Mouse (Mus musculus) cortical plate, adult 2 months (tissue): ENCODE data around the gene Ppp1r12c.

ENCODE experiments used
- CTCF ChIP-seq: fragments of 200-500 bp; IDR thresholded peaks from 2 replicates; pipeline ENCODE4 v1.5.1; 2011; ENCODE audit warnings: mild to moderate bottlenecking, control low read depth, low read length; ENCODE audit not compliant: insufficient read depth; ENCODE audit errors: extremely low read depth
- POLR2A ChIP-seq: fragments of 200-500 bp; IDR thresholded peaks from 2 replicates; pipeline ENCODE4 v1.6.1; 2011; ENCODE audit warnings: mild to moderate bottlenecking, low read length, control low read depth; ENCODE audit not compliant: insufficient read depth; ENCODE audit errors: extremely low read depth

DNA sequence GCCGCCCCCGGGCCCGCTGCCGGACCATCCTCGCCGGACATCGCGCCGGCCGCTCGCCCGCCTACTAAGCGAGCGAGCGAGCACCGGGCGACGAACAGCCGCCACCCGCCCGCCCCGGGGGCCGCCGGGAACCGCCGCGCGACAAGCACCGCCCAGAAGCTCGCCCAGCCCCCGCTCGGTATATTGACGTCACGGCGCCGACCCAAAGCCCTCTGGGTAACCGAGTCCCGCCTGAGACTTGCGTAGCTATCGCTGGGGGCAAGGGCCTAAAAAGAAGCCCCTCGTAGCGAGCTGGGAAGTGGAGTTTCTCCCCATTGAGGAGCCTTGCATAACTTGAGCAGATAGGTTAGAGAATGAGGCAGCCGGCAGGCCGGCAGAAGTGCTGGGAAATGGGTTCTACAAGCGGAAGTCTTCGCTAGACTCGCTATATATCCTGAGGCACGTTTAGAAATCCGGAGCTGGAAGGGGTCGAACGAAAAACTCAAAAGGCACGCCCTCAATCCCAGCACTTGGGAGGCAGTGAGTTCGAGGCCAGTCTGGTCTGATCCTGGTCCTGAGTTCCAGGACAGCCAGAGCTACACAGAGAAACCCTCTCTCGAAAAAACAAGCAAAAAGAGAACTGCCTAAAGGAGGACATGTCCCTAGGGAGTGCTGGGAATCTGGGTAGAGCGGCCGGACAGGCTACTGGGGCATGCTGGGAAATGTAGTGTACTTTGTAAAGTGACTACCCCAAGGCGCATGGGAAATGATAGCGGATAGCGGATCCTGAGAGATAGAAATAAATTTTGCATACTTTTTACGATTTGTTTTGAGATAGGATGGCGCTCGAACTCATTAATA lies at the start of gene Ppp1r12c:
- peak; percentile 52; the same call in 1 of the 2 replicates for TF ChIP-seq POLR2A
- TF ChIP-seq CTCF = no peak
